Mouse (Mus musculus): ENCODE measurements around the gene Raver1.

DNA sequence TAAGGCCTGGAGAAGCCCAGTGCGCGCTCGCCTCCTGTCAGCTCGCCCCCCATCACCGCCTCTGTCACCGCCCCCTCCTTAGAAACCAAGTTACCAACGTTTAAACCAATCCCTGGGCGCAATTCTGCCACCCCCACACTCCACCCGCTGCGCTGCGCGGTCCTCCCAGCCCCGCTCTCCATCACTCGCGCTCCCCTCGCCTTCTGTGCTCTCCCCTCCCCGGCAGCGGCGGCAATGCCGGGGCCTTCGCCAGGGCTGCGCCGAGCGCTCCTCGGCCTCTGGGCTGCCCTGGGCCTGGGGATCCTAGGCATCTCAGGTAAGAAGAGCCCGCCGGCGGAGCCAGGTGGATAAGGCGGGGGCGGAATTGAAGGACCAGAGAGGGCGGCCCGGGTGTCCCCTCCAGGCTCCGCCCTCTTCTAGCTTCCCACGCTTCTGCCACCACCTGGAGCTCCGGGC lies 59.9 kb downstream of the Raver1 start, which contains the start of gene Icam5:
- TF ChIP-seq CTCF (conservative IDR thresholded peaks at IDR 0.05; ENCODE audit: low read length) (no peak), NANOG (IDR thresholded peaks at IDR 0.05; ENCODE audit: borderline replicate concordance, low read length) (no peak), POU5F1 (IDR thresholded peaks at IDR 0.05; ENCODE audit: borderline replicate concordance, low read length) (no peak)

All from E14TG2a.4 (cell line).